Mouse (Mus musculus) lung, postnatal 0 days (tissue): Measurements from ENCODE around the gene RPS10-NUDT3.

Source experiments
- CTCF ChIP-seq: IDR thresholded peaks from 2 replicates; pipeline ENCODE4 v1.5.1; 2016; ENCODE audit warnings: antibody characterized with exemption, mild to moderate bottlenecking
- EP300 ChIP-seq: IDR thresholded peaks from 2 replicates; pipeline ENCODE4 v1.6.1; 2016; ENCODE audit warnings: antibody characterized with exemption, mild to moderate bottlenecking, control low read depth

DNA sequence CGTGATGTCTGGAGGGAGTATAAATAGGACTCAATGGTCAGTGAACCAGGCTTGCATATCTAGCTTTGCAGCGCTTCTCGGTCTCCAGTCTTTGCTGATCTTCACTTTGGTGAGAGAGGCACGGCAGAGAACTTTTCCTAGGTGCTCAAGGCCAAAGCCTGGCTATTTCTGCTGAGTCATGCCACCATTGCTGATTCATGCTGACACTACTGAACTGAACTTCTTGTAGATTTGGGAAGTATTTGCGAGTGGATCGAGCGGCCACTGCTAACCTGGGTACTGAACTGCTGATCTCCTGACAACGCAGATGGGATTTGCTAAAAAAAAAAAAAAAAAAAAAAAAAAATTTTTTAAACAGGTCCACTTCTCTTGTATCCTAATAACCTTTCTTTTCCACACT lies 102.9 kb downstream of the RPS10-NUDT3 start:
- TF ChIP-seq EP300: no peak
- no peak for TF ChIP-seq CTCF
